Mouse (Mus musculus) CH12.LX (cell line): ENCODE data around the gene Haao.

Experiments
- CTCF ChIP-seq, 2 experiments: IDR thresholded peaks in 1 of 2; conservative IDR thresholded peaks in 1 of 2; 2 replicates each; pipeline ENCODE4 v1.5.1; 2011 to 2012; ENCODE audit warnings: low read depth in 2 of 2, low read length in 2 of 2, improper control_type of control experiment in 1 of 2, inconsistent platforms in 1 of 2, mild to moderate bottlenecking in 1 of 2, moderate library complexity in 1 of 2
- GABPA ChIP-seq: IDR thresholded peaks from 2 replicates; pipeline ENCODE4 v1.6.1; 2012; ENCODE audit warnings: low read depth, low read length, improper control_type of control experiment, inconsistent platforms; ENCODE audit not compliant: insufficient replicate concordance
- JUN ChIP-seq: IDR thresholded peaks from 2 replicates; pipeline ENCODE4 v1.6.1; 2011; ENCODE audit warnings: low read depth, mild to moderate bottlenecking, low read length, improper control_type of control experiment, moderate library complexity; ENCODE audit not compliant: insufficient read depth
- KAT2A ChIP-seq: IDR thresholded peaks from 2 replicates; pipeline ENCODE4 v1.6.1; 2012; ENCODE audit warnings: low read length, improper control_type of control experiment, inconsistent platforms; ENCODE audit not compliant: insufficient replicate concordance
- MXI1 ChIP-seq: IDR thresholded peaks from 2 replicates; pipeline ENCODE4 v1.6.1; 2011; ENCODE audit warnings: mild to moderate bottlenecking, low read depth, low read length, improper control_type of control experiment
- MYC ChIP-seq: IDR thresholded peaks from 2 replicates; pipeline ENCODE4 v1.6.1; 2011; ENCODE audit warnings: low read depth, mild to moderate bottlenecking, improper control_type of control experiment, low read length
- POLR2A ChIP-seq: IDR thresholded peaks from 2 replicates; pipeline ENCODE4 v1.6.1; 2011; ENCODE audit warnings: low read depth, mild to moderate bottlenecking, improper control_type of control experiment, low read length
- POLR2AphosphoS2 ChIP-seq: IDR thresholded peaks from 2 replicates; pipeline ENCODE4 v1.6.1; 2011; ENCODE audit warnings: low read depth, low read length, improper control_type of control experiment
- SIN3A ChIP-seq: IDR thresholded peaks from 2 replicates; pipeline ENCODE4 v1.6.1; 2012; ENCODE audit warnings: low read length, improper control_type of control experiment, inconsistent platforms
- SMC3 ChIP-seq: IDR thresholded peaks from 2 replicates; pipeline ENCODE4 v1.6.1; 2011; ENCODE audit warnings: low read depth, low read length, improper control_type of control experiment

DNA sequence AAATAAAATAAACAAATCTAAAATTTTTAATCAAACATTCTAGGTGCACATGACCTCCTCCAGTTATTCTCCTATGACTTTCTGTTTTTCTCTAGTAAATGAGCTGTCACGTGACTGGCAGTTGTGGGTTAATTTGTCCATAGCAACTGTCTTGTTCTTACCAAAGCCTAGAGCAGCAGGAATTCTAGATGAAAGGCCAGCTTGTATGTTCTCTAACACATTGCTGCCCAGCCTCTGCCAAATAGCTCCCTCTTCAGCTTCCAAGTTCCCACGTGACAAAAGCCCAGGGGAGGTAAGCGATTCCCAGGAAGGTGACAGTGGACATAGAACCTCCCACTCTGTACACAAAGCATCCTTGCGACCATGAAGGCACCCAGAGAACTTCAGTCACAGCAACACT, 13.6 kb downstream of the Haao start:
- TF ChIP-seq SMC3 (no peak), CTCF (conservative IDR thresholded peaks at IDR 0.05 in 1 of 2, IDR thresholded peaks at IDR 0.05 in 1 of 2; ENCODE audit: low read depth in 2 of 2, low read length in 2 of 2) (no peak), POLR2AphosphoS2 (no peak), JUN (no peak), MXI1 (no peak), POLR2A (no peak), MYC (no peak), GABPA (no peak), KAT2A (no peak), SIN3A (no peak)
